Mouse (Mus musculus): ENCODE measurements around the gene Khnyn. TPM values are rescaled to one million over a fixed set of nuclear protein-coding genes. Genes with fewer than 3 reads are reported as not detected.

Khnyn gene
- polyA plus RNA-seq, 1 experiment, result 10.5 TPM

DNA sequence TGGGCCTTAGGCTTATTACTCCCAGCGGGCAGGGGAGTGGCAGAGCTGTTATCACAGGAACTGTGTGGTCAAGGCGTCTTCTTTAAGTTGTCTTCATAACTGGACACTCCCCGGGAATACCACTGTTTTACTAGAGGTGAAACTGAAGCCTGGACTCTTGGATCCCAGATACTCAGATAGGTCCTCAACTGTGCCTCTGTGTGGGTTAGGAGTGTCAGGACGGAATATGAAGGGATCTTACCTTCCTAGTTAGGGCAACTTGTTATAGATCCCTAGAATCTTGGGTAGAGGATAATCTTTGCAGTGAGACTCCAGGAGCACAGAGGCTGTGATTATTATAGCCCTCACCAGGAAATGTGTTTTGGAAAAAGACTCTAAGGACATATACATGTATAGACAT is 59.8 kb downstream of the Khnyn start, which contains the start of gene Cma1:
Gene Cma1 (minus strand): TSS at position 101 of the 400 bp plus-strand sequence.
- TF ChIP-seq FLI1 (IDR thresholded peaks at IDR 0.05; ENCODE audit: low read length) (no peak), GATA1 (IDR thresholded peaks at IDR 0.05; ENCODE audit: borderline replicate concordance, low read length) (no peak)
- no peak within 1 kb of the TSS for H3K4me3 ChIP-seq (replicated peaks)
- no peaks in the 10 kb centered on the region for H3K9me3 ChIP-seq
- no peaks in the 10 kb centered on the region for H3K36me3 ChIP-seq (replicated peaks; ENCODE audit: low read length)
- H3K27me3 ChIP-seq (replicated peaks), result peaks cover 2% of the 10 kb centered on the region
- H3K4me1 ChIP-seq, result peaks cover 52% of the 10 kb centered on the region

DNA sequence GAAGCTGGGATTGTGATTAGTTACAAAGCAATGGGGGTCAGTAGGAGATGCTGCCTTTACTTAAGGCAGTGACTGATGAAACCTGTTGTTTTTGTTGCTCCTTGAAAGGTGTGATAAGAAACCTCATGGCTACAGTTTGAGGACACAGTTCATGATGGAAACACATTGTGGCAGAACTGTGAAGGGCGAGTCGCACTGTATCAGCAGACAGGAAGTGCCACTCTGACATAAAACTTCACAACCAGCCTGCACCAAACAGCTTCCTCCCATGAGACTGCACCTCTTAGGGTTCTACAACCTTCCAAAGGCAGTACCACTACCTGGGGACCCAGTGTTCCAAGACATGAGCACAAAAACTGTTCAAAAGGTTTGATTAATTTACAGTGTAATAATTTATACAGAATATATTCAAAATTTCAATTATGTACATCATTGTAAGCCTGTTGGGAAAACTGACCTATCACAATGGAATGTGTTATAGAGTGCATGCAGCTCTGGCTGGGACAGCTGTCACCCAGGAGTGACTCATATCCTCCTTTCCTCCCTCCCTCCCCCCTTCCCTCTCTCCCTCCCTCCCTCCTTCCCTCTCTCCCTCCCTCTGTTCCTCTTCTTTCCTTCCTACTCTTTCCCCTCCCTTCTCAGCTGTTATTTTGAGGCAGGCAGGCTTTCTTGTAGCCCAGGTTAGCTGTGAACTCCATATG is 61.7 kb downstream of the Khnyn start:
- Histone ChIP-seq H3K9me3 (no peaks in the 10 kb centered on the region), H3K27me3 (replicated peaks) (peaks cover 8% of the 10 kb centered on the region), H3K4me3 (replicated peaks) (peak overlapping the region; percentile 76), H3K4me1 (peaks cover 59% of the 10 kb centered on the region), H3K36me3 (replicated peaks; ENCODE audit: low read length) (no peaks in the 10 kb centered on the region)
- no peak for TF ChIP-seq GATA1 (IDR thresholded peaks at IDR 0.05; ENCODE audit: borderline replicate concordance, low read length)
- TF ChIP-seq FLI1 (IDR thresholded peaks at IDR 0.05; ENCODE audit: low read length), result no peak

Other genes with a start within 250 kb of the Khnyn start
- 12.4 and 38.3 TPM in 2 replicates for gene Ipo4, start 249.0 kb upstream of the Khnyn start, polyA plus RNA-seq (2012; ENCODE audit: insufficient read depth, low replicate concordance)
- gene Gm49378, start 247.1 kb upstream of the Khnyn start, polyA plus RNA-seq (2012; ENCODE audit: insufficient read depth, low replicate concordance), result 0.64 and 4.9 TPM in 2 replicates
- 5.8 and 9.0 TPM in 2 replicates for gene Tm9sf1, start 241.1 kb upstream of the Khnyn start, polyA plus RNA-seq (2012; ENCODE audit: insufficient read depth, low replicate concordance)
- 0.23 TPM in 1 of 2 replicates, not detected in the other for gene Tssk4, start 234.8 kb upstream of the Khnyn start, polyA plus RNA-seq (2012; ENCODE audit: insufficient read depth, low replicate concordance)
- gene Mdp1, start 224.4 kb upstream of the Khnyn start, polyA plus RNA-seq (2012; ENCODE audit: insufficient read depth, low replicate concordance), result 3.3 and 20.1 TPM in 2 replicates
- 12.5 and 39.5 TPM in 2 replicates for gene Gmpr2, start 213.0 kb upstream of the Khnyn start, polyA plus RNA-seq (2012; ENCODE audit: insufficient read depth, low replicate concordance)
- gene Nedd8, start 212.8 kb upstream of the Khnyn start, polyA plus RNA-seq (2012; ENCODE audit: insufficient read depth, low replicate concordance), result 10.8 and 102 TPM in 2 replicates
- gene Tinf2, start 203.1 kb upstream of the Khnyn start, polyA plus RNA-seq (2012; ENCODE audit: insufficient read depth, low replicate concordance), result 15.6 and 18.7 TPM in 2 replicates
- gene Tgm1, start 171.0 kb upstream of the Khnyn start, polyA plus RNA-seq (2012; ENCODE audit: insufficient read depth, low replicate concordance), result 1.1 and 2.7 TPM in 2 replicates
- 9.5 and 9.9 TPM in 2 replicates for gene Rabggta, start 162.7 kb upstream of the Khnyn start, polyA plus RNA-seq (2012; ENCODE audit: insufficient read depth, low replicate concordance)
- gene Dhrs1, start 139.3 kb upstream of the Khnyn start, polyA plus RNA-seq (2012; ENCODE audit: insufficient read depth, low replicate concordance), result 1.2 and 3.7 TPM in 2 replicates
- 18.3 and 25.1 TPM in 2 replicates for gene Nop9, start 139.3 kb upstream of the Khnyn start, polyA plus RNA-seq (2012; ENCODE audit: insufficient read depth, low replicate concordance)
- gene Cideb, start 126.5 kb upstream of the Khnyn start, polyA plus RNA-seq (2012; ENCODE audit: insufficient read depth, low replicate concordance), result 1.5 and 3.3 TPM in 2 replicates
- 3.2 and 5.6 TPM in 2 replicates for gene Ltb4r2, start 123.5 kb upstream of the Khnyn start, polyA plus RNA-seq (2012; ENCODE audit: insufficient read depth, low replicate concordance)
- gene Ltb4r1, start 119.0 kb upstream of the Khnyn start, polyA plus RNA-seq (2012; ENCODE audit: insufficient read depth, low replicate concordance), result 24.2 and 36.1 TPM in 2 replicates
- not detected in 2 replicates for gene Adcy4, start 100.9 kb upstream of the Khnyn start, polyA plus RNA-seq (2012; ENCODE audit: insufficient read depth, low replicate concordance)
- 38.4 and 95.9 TPM in 2 replicates for gene Ripk3, start 96.1 kb upstream of the Khnyn start, polyA plus RNA-seq (2012; ENCODE audit: insufficient read depth, low replicate concordance)
- 0.08 TPM in 1 of 2 replicates, not detected in the other for gene Nfatc4, start 61.8 kb upstream of the Khnyn start, polyA plus RNA-seq (2012; ENCODE audit: insufficient read depth, low replicate concordance)
- 0.61 and 1.4 TPM in 2 replicates for gene Nynrin, start 30.9 kb upstream of the Khnyn start, polyA plus RNA-seq (2012; ENCODE audit: insufficient read depth, low replicate concordance)
- gene Cbln3, start 555 bp upstream of the Khnyn start, polyA plus RNA-seq (2012; ENCODE audit: insufficient read depth, low replicate concordance), result 1.2 TPM in 1 of 2 replicates, not detected in the other
- gene Sdr39u1, start 15.3 kb downstream of the Khnyn start, polyA plus RNA-seq (2012; ENCODE audit: insufficient read depth, low replicate concordance), result 6.6 TPM in 1 of 2 replicates, not detected in the other
- 0.87 TPM in 1 of 2 replicates, not detected in the other for gene Cma1, start 59.7 kb downstream of the Khnyn start, polyA plus RNA-seq (2012; ENCODE audit: insufficient read depth, low replicate concordance)
- gene Cma2, start 66.0 kb downstream of the Khnyn start, polyA plus RNA-seq (2012; ENCODE audit: insufficient read depth, low replicate concordance), result not detected in 2 replicates
- not detected in 2 replicates for gene Mcpt1, start 133.0 kb downstream of the Khnyn start, polyA plus RNA-seq (2012; ENCODE audit: insufficient read depth, low replicate concordance)
- gene Mcpt9, start 145.5 kb downstream of the Khnyn start, polyA plus RNA-seq (2012; ENCODE audit: insufficient read depth, low replicate concordance), result not detected in 2 replicates
- not detected in 2 replicates for gene Mcpt2, start 157.1 kb downstream of the Khnyn start, polyA plus RNA-seq (2012; ENCODE audit: insufficient read depth, low replicate concordance)
- gene Mcpt4, start 177.4 kb downstream of the Khnyn start, polyA plus RNA-seq (2012; ENCODE audit: insufficient read depth, low replicate concordance), result not detected in 2 replicates
- 2.0 TPM in 1 of 2 replicates, not detected in the other for gene Mcpt8, start 200.3 kb downstream of the Khnyn start, polyA plus RNA-seq (2012; ENCODE audit: insufficient read depth, low replicate concordance)
- 41.8 TPM in 1 of 2 replicates, not detected in the other for gene Ctsg, start 217.6 kb downstream of the Khnyn start, polyA plus RNA-seq (2012; ENCODE audit: insufficient read depth, low replicate concordance)
- gene Gzme, start 235.7 kb downstream of the Khnyn start, polyA plus RNA-seq (2012; ENCODE audit: insufficient read depth, low replicate concordance), result not detected in 2 replicates
- not detected in 2 replicates for gene Gzmd, start 247.7 kb downstream of the Khnyn start, polyA plus RNA-seq (2012; ENCODE audit: insufficient read depth, low replicate concordance)

Measured in megakaryocyte, embryonic 14.5 days (primary cell).